Mouse (Mus musculus) MEL (cell line): Measurements from ENCODE around the gene Pde11a. TPM values are rescaled to one million over a fixed set of nuclear protein-coding genes. Genes with fewer than 3 reads are reported as not detected.

Experiments
- DNase-seq: peaks from one replicate; pipeline ENCODE4 v3.0.0; 2011; ENCODE audit warnings: low read depth, low spot score
- H3K27ac ChIP-seq: 2 replicates; pipeline ENCODE4 v1.5.1; 2012; ENCODE audit warnings: low read depth, mild to moderate bottlenecking, control low read depth, low read length, moderate library complexity; ENCODE audit not compliant: control insufficient read depth
- H3K27me3 ChIP-seq, 2 experiments: fragments of 150-350 bp in 1 of 2; sonication (generic) in 1 of 2; 2 replicates each; pipeline ENCODE4 v1.6.1; 2012; ENCODE audit warnings: low read length in 2 of 2, mild to moderate bottlenecking in 2 of 2, improper control_type of control experiment in 1 of 2, moderate library complexity in 1 of 2; ENCODE audit not compliant: insufficient read depth in 2 of 2, control insufficient read depth in 1 of 2
- H3K36me3 ChIP-seq, 2 experiments: 2 replicates each; pipeline ENCODE4 v1.6.1; 2012 to 2014; ENCODE audit warnings: low read length in 2 of 2, improper control_type of control experiment in 1 of 2, inconsistent platforms in 1 of 2, mild to moderate bottlenecking in 1 of 2; ENCODE audit not compliant: insufficient read depth in 2 of 2, control insufficient read depth in 1 of 2
- H3K4me1 ChIP-seq, 2 experiments: fragments of 150-350 bp in 1 of 2; sonication (generic) in 1 of 2; 2 replicates each; pipeline ENCODE4 v1.6.1; 2012; ENCODE audit warnings: low read length in 2 of 2, improper control_type of control experiment in 1 of 2, mild to moderate bottlenecking in 1 of 2; ENCODE audit not compliant: insufficient read depth in 2 of 2, control insufficient read depth in 1 of 2
- H3K4me3 ChIP-seq, 2 experiments: fragments of 150-350 bp in 1 of 2; sonication (generic) in 1 of 2; 2 replicates each; pipeline ENCODE4 v1.5.1; 2012; ENCODE audit warnings: low read depth in 2 of 2, low read length in 2 of 2, mild to moderate bottlenecking in 2 of 2, moderate library complexity in 2 of 2, control low read depth in 1 of 2, improper control_type of control experiment in 1 of 2; ENCODE audit not compliant: control insufficient read depth in 1 of 2, insufficient read depth in 1 of 2
- H3K79me2 ChIP-seq: 2 replicates; pipeline ENCODE4 v1.6.1; 2012; ENCODE audit warnings: mild to moderate bottlenecking, low read length, moderate library complexity; ENCODE audit not compliant: control insufficient read depth, poor library complexity, insufficient read depth
- H3K9ac ChIP-seq: 2 replicates; pipeline ENCODE4 v1.6.1; 2012; ENCODE audit warnings: low read depth, mild to moderate bottlenecking, control low read depth, low read length, moderate library complexity; ENCODE audit not compliant: control insufficient read depth, poor library complexity, severe bottlenecking
- H3K9me3 ChIP-seq: fragments of 150-350 bp; sonication (generic); replicated peaks from 2 replicates; pipeline ENCODE4 v1.6.1; 2012; ENCODE audit warnings: mild to moderate bottlenecking, low read length, improper control_type of control experiment, moderate library complexity; ENCODE audit not compliant: insufficient read depth
- ELF1 ChIP-seq: IDR thresholded peaks from 2 replicates; pipeline ENCODE4 v1.6.1; 2014; ENCODE audit warnings: low read depth, mild to moderate bottlenecking, inconsistent platforms, low read length, improper control_type of control experiment, moderate library complexity
- GABPA ChIP-seq: IDR thresholded peaks from 2 replicates; pipeline ENCODE4 v1.6.1; 2012; ENCODE audit warnings: low read depth, mild to moderate bottlenecking, inconsistent platforms, low read length, improper control_type of control experiment, moderate library complexity
- GATA1 ChIP-seq: IDR thresholded peaks from 2 replicates; pipeline ENCODE4 v1.6.1; 2011; ENCODE audit warnings: low read depth, low read length, improper control_type of control experiment
- MAFK ChIP-seq: IDR thresholded peaks from 2 replicates; pipeline ENCODE4 v1.6.1; 2011; ENCODE audit warnings: low read depth, mild to moderate bottlenecking, low read length, improper control_type of control experiment, borderline replicate concordance
- MAX ChIP-seq: IDR thresholded peaks from 2 replicates; pipeline ENCODE4 v1.6.1; 2011; ENCODE audit warnings: low read length, improper control_type of control experiment
- MAZ ChIP-seq: IDR thresholded peaks from 2 replicates; pipeline ENCODE4 v1.6.1; 2012; ENCODE audit warnings: low read depth, mild to moderate bottlenecking, inconsistent platforms, low read length, improper control_type of control experiment
- NELFE ChIP-seq: IDR thresholded peaks from 2 replicates; pipeline ENCODE4 v1.6.1; 2011; ENCODE audit warnings: low read depth, low read length, improper control_type of control experiment
- NRF1 ChIP-seq: IDR thresholded peaks from 2 replicates; pipeline ENCODE4 v1.6.1; 2014; ENCODE audit warnings: low read depth, mild to moderate bottlenecking, inconsistent platforms, low read length, improper control_type of control experiment, moderate library complexity; ENCODE audit not compliant: poor library complexity, insufficient read depth, severe bottlenecking
- POLR2AphosphoS2 ChIP-seq: IDR thresholded peaks from 2 replicates; pipeline ENCODE4 v1.6.1; 2011; ENCODE audit warnings: low read length, improper control_type of control experiment
- RCOR1 ChIP-seq: IDR thresholded peaks from 2 replicates; pipeline ENCODE4 v1.6.1; 2012; ENCODE audit warnings: low read depth, mild to moderate bottlenecking, inconsistent platforms, low read length, improper control_type of control experiment
- SIN3A ChIP-seq: IDR thresholded peaks from 2 replicates; pipeline ENCODE4 v1.6.1; 2012; ENCODE audit warnings: low read length, improper control_type of control experiment, inconsistent platforms
- SMC3 ChIP-seq: IDR thresholded peaks from 2 replicates; pipeline ENCODE4 v1.6.1; 2011; ENCODE audit warnings: low read depth, low read length, improper control_type of control experiment
- TBP ChIP-seq: IDR thresholded peaks from 2 replicates; pipeline ENCODE4 v1.8.0; 2011; ENCODE audit warnings: low read depth, low read length, improper control_type of control experiment
- ZC3H11A ChIP-seq: IDR thresholded peaks from 2 replicates; pipeline ENCODE4 v1.6.1; 2012; ENCODE audit warnings: low read depth, mild to moderate bottlenecking, inconsistent platforms, low read length, improper control_type of control experiment
- ZKSCAN1 ChIP-seq: IDR thresholded peaks from 2 replicates; pipeline ENCODE4 v1.6.1; 2012; ENCODE audit warnings: low read depth, mild to moderate bottlenecking, inconsistent platforms, low read length, improper control_type of control experiment, moderate library complexity
- ZMIZ1 ChIP-seq: IDR thresholded peaks from 2 replicates; pipeline ENCODE4 v1.6.1; 2012; ENCODE audit warnings: low read depth, mild to moderate bottlenecking, inconsistent platforms, low read length, improper control_type of control experiment, moderate library complexity
- ZNF384 ChIP-seq: IDR thresholded peaks from 2 replicates; pipeline ENCODE4 v1.6.1; 2012; ENCODE audit warnings: low read depth, mild to moderate bottlenecking, inconsistent platforms, low read length, improper control_type of control experiment
- polyA plus RNA-seq, 2 experiments: library from polyadenylated mRNA; stranded (reverse) in 1 of 2; unstranded in 1 of 2; fragments of >175 nt in 1 of 2; fragments of >200 nt in 1 of 2; gene quantifications; 2 replicates each; pipeline versions ENCODE4 v1.2.1 to v1.2.4; 2012; ENCODE audit warnings: low replicate concordance in 2 of 2, low read depth in 1 of 2; ENCODE audit not compliant: insufficient read length in 2 of 2, insufficient read depth in 1 of 2, missing spikeins in 1 of 2
- total RNA-seq: library from RNA; depleted of rRNA; stranded (reverse); fragments of 300-350 nt; gene quantifications from 2 replicates; pipeline ENCODE4 v1.2.3, GENCODE M21; 2012

Pde11a gene
- total and polyA plus RNA-seq, 3 experiments, result not detected

DNA sequence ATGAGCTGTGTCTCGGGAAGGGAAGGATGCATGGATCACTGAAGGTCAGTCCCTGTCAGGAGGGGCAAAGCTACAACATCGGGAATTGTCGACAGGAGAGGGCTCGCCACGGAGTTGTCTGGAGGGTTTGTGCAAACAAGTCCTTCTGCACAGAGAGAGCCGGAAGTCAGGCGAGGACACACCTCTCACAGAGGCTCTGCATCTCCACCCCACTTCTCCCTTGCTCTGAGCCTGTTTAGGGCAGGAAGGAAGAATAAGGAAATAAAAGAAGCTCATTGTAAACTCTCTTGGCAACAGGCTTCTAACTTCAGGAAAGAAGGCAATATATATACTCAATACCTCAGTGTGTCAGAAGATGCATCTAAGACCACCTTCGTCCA, 209.5 kb downstream of the Pde11a start:
- no peaks in the 10 kb centered on the region for H3K79me2 ChIP-seq
- no peak overlapping the region for H3K4me3 ChIP-seq
- H3K9ac ChIP-seq, result no peak overlapping the region
- no peaks in the 10 kb centered on the region for H3K36me3 ChIP-seq
- no peaks in the 10 kb centered on the region for H3K9me3 ChIP-seq
- H3K27me3 ChIP-seq, result no peaks in the 10 kb centered on the region
- DNase-seq, result no peak
- no peak for TF ChIP-seq MAZ
- no peak for TF ChIP-seq POLR2AphosphoS2
- no peak for TF ChIP-seq GATA1
- no peak for TF ChIP-seq SMC3
- no peaks in the 10 kb centered on the region for H3K4me1 ChIP-seq
- no peak overlapping the region for H3K27ac ChIP-seq

DNA sequence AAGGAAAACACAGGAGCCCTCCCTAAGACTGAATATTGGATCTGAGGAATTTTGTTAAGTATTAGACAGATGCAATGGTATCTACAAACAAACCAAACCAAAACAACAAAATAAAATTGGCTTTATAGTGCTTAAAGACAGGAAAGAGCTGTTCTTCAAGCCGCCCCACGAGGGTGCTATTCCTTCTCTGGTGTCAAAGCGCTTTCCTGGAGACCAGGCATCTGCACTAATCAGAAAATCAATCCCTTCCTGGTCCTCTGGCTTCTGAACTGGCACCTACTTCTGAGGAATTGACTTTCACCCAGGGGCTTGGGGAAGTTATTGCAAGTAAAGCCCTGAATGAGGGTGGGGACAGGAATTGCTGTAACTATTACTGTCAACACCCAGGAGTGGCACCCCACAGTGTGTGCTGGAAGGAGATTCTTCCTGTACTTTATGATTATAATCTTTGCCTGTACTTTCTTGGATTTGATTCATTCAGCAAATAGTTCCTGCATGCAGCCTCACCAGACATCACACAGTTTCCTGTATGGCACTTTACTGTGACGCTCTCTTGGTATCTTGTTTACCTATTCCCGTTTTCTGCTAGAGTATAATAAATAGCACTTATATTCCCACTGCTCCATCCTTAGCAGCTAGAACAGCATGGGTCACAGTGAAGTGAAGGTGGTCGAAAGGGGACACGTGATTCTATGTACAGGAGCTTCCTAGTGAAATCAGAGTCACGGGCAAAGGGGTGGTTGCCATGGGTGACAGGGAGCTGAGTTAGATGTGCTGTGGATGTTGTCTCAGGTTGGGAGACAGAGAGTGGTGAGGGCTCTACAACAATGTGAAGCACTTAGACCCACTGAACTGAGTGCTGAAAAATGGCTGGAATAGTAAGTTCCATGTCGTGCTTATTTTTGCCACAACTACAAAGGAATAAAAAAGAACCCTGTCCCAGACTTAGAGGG, 210.2 kb downstream of the Pde11a start:
- TF ChIP-seq TBP (no peak), GATA1 (no peak), MAFK (no peak), ZMIZ1 (no peak), RCOR1 (no peak), SIN3A (no peak), NELFE (no peak), ELF1 (no peak)
- H3K36me3 ChIP-seq, result no peaks in the 10 kb centered on the region
- no peak for DNase-seq
- H3K9me3 ChIP-seq, result no peaks in the 10 kb centered on the region
- no peaks in the 10 kb centered on the region for H3K79me2 ChIP-seq
- H3K27ac ChIP-seq, result no peak overlapping the region
- no peak overlapping the region for H3K9ac ChIP-seq
- no peaks in the 10 kb centered on the region for H3K4me1 ChIP-seq
- H3K27me3 ChIP-seq, result no peaks in the 10 kb centered on the region
- no peak overlapping the region for H3K4me3 ChIP-seq

DNA sequence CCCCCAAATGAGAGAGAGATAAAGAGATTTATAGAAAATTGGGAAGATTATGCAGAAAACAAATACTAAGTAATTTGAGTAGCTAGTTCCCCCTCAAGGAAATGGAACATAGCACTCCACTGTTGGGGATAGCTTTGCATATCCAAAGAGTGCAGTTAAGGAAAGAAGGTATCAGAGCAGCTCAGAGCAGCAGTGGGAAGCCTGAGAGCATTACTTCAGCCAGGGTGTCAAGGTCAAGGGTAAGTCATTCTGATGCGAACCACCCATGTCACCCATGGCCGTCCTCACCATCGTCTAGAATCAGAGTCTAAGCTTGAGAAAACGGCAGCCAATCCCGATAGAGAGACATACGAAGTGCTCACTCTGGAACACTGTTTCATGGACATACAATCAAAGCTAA, 211.9 kb downstream of the Pde11a start:
- H3K27ac ChIP-seq, result no peak overlapping the region
- H3K9me3 ChIP-seq, result no peaks in the 10 kb centered on the region; the same call in 1 of the 2 replicates
- no peak overlapping the region for H3K9ac ChIP-seq
- H3K79me2 ChIP-seq, result no peaks in the 10 kb centered on the region
- no peak overlapping the region for H3K4me3 ChIP-seq
- DNase-seq, result no peak
- H3K4me1 ChIP-seq, result no peaks in the 10 kb centered on the region
- H3K36me3 ChIP-seq, result no peaks in the 10 kb centered on the region
- TF ChIP-seq MAX, result no peak
- TF ChIP-seq NRF1, result no peak
- no peak for TF ChIP-seq ZMIZ1
- no peak for TF ChIP-seq ZC3H11A
- no peak for TF ChIP-seq SMC3
- no peak for TF ChIP-seq ZKSCAN1
- no peak for TF ChIP-seq GABPA
- TF ChIP-seq MAZ, result no peak
- no peak for TF ChIP-seq ZNF384
- TF ChIP-seq, all 39 proteins: peak for 0
- no peaks in the 10 kb centered on the region for H3K27me3 ChIP-seq
